Mouse (Mus musculus) embryonic fibroblast, embryonic 13.5 days (primary cell): ENCODE measurements around the gene Hrh3.

ENCODE experiments used
- CTCF ChIP-seq: IDR thresholded peaks from 2 replicates; pipeline ENCODE4 v1.5.1; 2011; ENCODE audit warnings: mild to moderate bottlenecking, control low read depth, low read length, moderate library complexity, borderline replicate concordance; ENCODE audit not compliant: insufficient read depth
- POLR2A ChIP-seq: IDR thresholded peaks from 2 replicates; pipeline ENCODE4 v1.6.1; 2011; ENCODE audit warnings: low read depth, mild to moderate bottlenecking, control low read depth, low read length, moderate library complexity

DNA sequence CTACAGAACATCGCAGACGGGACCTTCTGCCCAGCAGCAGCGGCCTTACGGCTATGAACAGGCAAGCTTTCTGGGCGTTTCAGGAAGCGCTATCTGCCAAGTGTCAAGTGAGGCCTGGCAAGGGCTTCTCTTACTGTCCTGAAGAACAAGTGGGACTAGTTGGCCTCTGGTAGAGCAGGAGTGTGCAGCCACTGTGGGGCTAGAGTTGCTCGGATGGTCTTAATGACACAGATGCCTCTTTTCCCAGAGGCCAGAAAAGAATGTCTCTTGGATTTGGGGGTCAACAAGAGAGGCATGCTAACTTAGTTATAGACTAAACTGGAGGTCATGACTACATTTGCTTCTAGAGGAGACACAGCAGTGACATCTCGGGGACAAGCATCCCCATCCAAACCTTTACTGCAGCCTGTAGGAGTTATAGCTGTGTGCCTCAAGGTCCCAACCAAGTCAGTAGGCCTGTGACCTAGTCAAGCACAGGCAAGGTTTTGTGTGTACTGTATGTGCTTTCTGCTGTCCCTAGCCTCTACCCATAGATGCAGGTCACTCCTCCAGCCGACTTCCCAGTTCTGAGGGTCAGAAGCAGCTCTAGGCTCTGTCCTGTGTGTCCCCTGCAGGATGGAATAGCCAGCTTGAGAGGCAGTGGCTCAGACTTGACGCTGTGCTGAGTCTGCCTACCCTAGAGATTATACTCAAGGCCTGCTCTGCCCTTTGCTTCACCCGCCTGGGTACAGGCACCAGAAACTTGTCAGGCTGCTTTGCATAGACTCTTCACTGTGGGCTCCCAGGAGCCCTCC, 40.8 kb downstream of the Hrh3 start:
- TF ChIP-seq POLR2A (no peak), CTCF (no peak)
